Mouse (Mus musculus) liver, embryonic 12.5 days (tissue): Measurements from ENCODE around the gene Araf. TPM values are rescaled to one million over a fixed set of nuclear protein-coding genes. Genes with fewer than 3 reads are reported as not detected.
A peak's percentile ranks its signal among the peaks of the same experiment; 100 is the strongest.

Experiments used
- ATAC-seq: fragments of 200-750 bp; cut with Nextera tagmentation; 2 replicates; pipeline ENCODE4 v1.8.0; 2017; ENCODE audit warnings: moderate number of reproducible peaks, mild to moderate bottlenecking, moderate library complexity
- H3K27ac ChIP-seq: fragments of 300-500 bp; sonication (generic); 2 replicates; pipeline ENCODE4 v1.5.1; 2016; ENCODE audit warnings: mild to moderate bottlenecking
- H3K27me3 ChIP-seq: fragments of 300-500 bp; sonication (generic); replicated peaks from 2 replicates; pipeline ENCODE4 v1.6.1; 2016; ENCODE audit warnings: mild to moderate bottlenecking, moderate library complexity
- H3K36me3 ChIP-seq: fragments of 300-500 bp; sonication (generic); 2 replicates; pipeline ENCODE4 v1.6.1; 2016; ENCODE audit warnings: mild to moderate bottlenecking, moderate library complexity
- H3K4me1 ChIP-seq: fragments of 300-500 bp; sonication (generic); 2 replicates; pipeline ENCODE4 v1.6.1; 2016
- H3K4me2 ChIP-seq: fragments of 300-500 bp; sonication (generic); 2 replicates; pipeline ENCODE4 v1.6.1; 2016; ENCODE audit warnings: mild to moderate bottlenecking, moderate library complexity
- H3K4me3 ChIP-seq: fragments of 300-500 bp; sonication (generic); 2 replicates; pipeline ENCODE4 v1.5.1; 2016; ENCODE audit warnings: mild to moderate bottlenecking, moderate library complexity
- H3K9ac ChIP-seq: fragments of 300-500 bp; sonication (generic); 2 replicates; pipeline ENCODE4 v1.6.1; 2016; ENCODE audit warnings: mild to moderate bottlenecking, moderate library complexity
- H3K9me3 ChIP-seq: fragments of 300-500 bp; sonication (generic); replicated peaks from 2 replicates; pipeline ENCODE4 v1.6.1; 2016; ENCODE audit warnings: mild to moderate bottlenecking, moderate library complexity
- WGBS: fragments of 180-500 bp; shearing (Covaris S2); methylation state at CpG from one replicate; pipeline ENCODE4 v1.1.7; 2016; ENCODE audit not compliant: insufficient replicate concordance; 5-methylcytosine and 5-hydroxymethylcytosine counted together
- polyA plus RNA-seq: library from polyadenylated mRNA; unstranded; fragments of >200 nt; fragmentation: Nextera tagmentation; extraction: Ambion mirVana; gene quantifications from 2 replicates; pipeline ENCODE4 v1.2.1, GENCODE M21; 2016

The Araf gene
- polyA plus RNA-seq, 1 experiment from 2014 or later: 58.9 TPM

- no peak overlapping the region for H3K27ac ChIP-seq
- H3K9me3 ChIP-seq: no peaks in the 10 kb centered on the region
- WGBS: 34% methylated on average over 5 of the region's 5 CpGs
- H3K9ac ChIP-seq: no peak overlapping the region
- no peak overlapping the region for H3K4me3 ChIP-seq
- no peak for ATAC-seq
- H3K4me2 ChIP-seq: no peak overlapping the region
- H3K27me3 ChIP-seq: no peaks in the 10 kb centered on the region
- H3K36me3 ChIP-seq: peaks cover 29% of the 10 kb centered on the region
- H3K4me1 ChIP-seq: peaks cover 8% of the 10 kb centered on the region; the same call in 1 of the 2 replicates
Measured at GRCm38 (mm10) chrX:20861453-20862104, 64.0 kb downstream of the Araf start.

GRCm38 (mm10) chrX:20862105-20863065 is 64.8 kb downstream of the Araf start:
- Histone ChIP-seq H3K9me3 (no peaks in the 10 kb centered on the region), H3K27me3 (no peaks in the 10 kb centered on the region), H3K4me2 (peak overlapping the region; percentile 22; the same call in 1 of the 2 replicates), H3K4me1 (peaks cover 8% of the 10 kb centered on the region; the same call in 1 of the 2 replicates), H3K36me3 (peaks cover 21% of the 10 kb centered on the region), H3K9ac (no peak overlapping the region), H3K27ac (no peak overlapping the region), H3K4me3 (no peak overlapping the region)
- ATAC-seq: no peak
- WGBS: 42% methylated on average over 28 of the region's 29 CpGs

- H3K36me3 ChIP-seq: peaks cover 11% of the 10 kb centered on the region
- H3K4me2 ChIP-seq: no peak overlapping the region
- 48% methylated on average over 9 of the region's 9 CpGs for WGBS
- no peak overlapping the region for H3K27ac ChIP-seq
- peaks cover 8% of the 10 kb centered on the region; the same call in 1 of the 2 replicates for H3K4me1 ChIP-seq
- no peak overlapping the region for H3K4me3 ChIP-seq
- ATAC-seq: no peak
- H3K9me3 ChIP-seq: no peaks in the 10 kb centered on the region
- H3K9ac ChIP-seq: no peak overlapping the region
- H3K27me3 ChIP-seq: no peaks in the 10 kb centered on the region
Measured at GRCm38 (mm10) chrX:20863161-20864101, 65.8 kb downstream of the Araf start.

GRCm38 (mm10) chrX:20868091-20868490 is 70.5 kb downstream of the Araf start:
- H3K4me2 ChIP-seq: no peak overlapping the region
- no peak overlapping the region for H3K9ac ChIP-seq
- H3K27ac ChIP-seq: no peak overlapping the region
- H3K4me3 ChIP-seq: no peak overlapping the region
- no peaks in the 10 kb centered on the region for H3K36me3 ChIP-seq
- H3K4me1 ChIP-seq: no peaks in the 10 kb centered on the region
- no peak for ATAC-seq
- WGBS: 55% methylated on average over 4 of the region's 4 CpGs
- no peaks in the 10 kb centered on the region for H3K9me3 ChIP-seq
- peaks cover 12% of the 10 kb centered on the region; the same call in 1 of the 2 replicates for H3K27me3 ChIP-seq

- Histone ChIP-seq H3K36me3 (no peaks in the 10 kb centered on the region), H3K4me1 (no peaks in the 10 kb centered on the region), H3K4me3 (no peak overlapping the region), H3K9me3 (no peaks in the 10 kb centered on the region), H3K9ac (no peak overlapping the region), H3K27ac (no peak overlapping the region), H3K27me3 (peaks cover 12% of the 10 kb centered on the region; the same call in 1 of the 2 replicates), H3K4me2 (no peak overlapping the region)
- WGBS: 48% methylated on average over 1 of the region's 1 CpGs
- no peak for ATAC-seq
Measured at GRCm38 (mm10) chrX:20869203-20869602, 71.6 kb downstream of the Araf start.

- ATAC-seq: peak; percentile 40; the same call in 1 of the 2 replicates
- Histone ChIP-seq H3K4me1 (no peaks in the 10 kb centered on the region), H3K4me2 (peak within 1 kb of the TSS; percentile 20; the same call in 1 of the 2 replicates), H3K36me3 (no peaks in the 10 kb centered on the region), H3K27ac (no peak within 1 kb of the TSS), H3K4me3 (no peak within 1 kb of the TSS), H3K9me3 (no peaks in the 10 kb centered on the region), H3K27me3 (peaks cover 12% of the 10 kb centered on the region; the same call in 1 of the 2 replicates), H3K9ac (no peak within 1 kb of the TSS)
- WGBS: 12% methylated on average over 18 of the region's 18 CpGs
Measured at GRCm38 (mm10) chrX:20869962-20870513, 72.4 kb downstream of the Araf start, which contains the start of gene Timp1. Timp1 (plus strand) TSS chrX:20870166.

- no peak for ATAC-seq
Measured at GRCm38 (mm10) chrX:20872928-20873500, 75.4 kb downstream of the Araf start.

GRCm38 (mm10) chrX:20875241-20875640 is 77.6 kb downstream of the Araf start:
- no peak overlapping the region for H3K27ac ChIP-seq
- no peak for ATAC-seq
- H3K9ac ChIP-seq: no peak overlapping the region
- no peaks in the 10 kb centered on the region for H3K9me3 ChIP-seq
- no peak overlapping the region for H3K4me2 ChIP-seq
- H3K27me3 ChIP-seq: peaks cover 5% of the 10 kb centered on the region; the same call in 1 of the 2 replicates
- WGBS: 56% methylated on average over 3 of the region's 3 CpGs
- H3K4me1 ChIP-seq: no peaks in the 10 kb centered on the region
- H3K4me3 ChIP-seq: no peak overlapping the region
- no peaks in the 10 kb centered on the region for H3K36me3 ChIP-seq

More at GRCm38 (mm10) chrX:20872928-20873500, 75.4 kb downstream of the Araf start:
- H3K27ac ChIP-seq: no peak overlapping the region
- H3K4me2 ChIP-seq: no peak overlapping the region
- H3K9me3 ChIP-seq: no peaks in the 10 kb centered on the region
- WGBS: 26% methylated on average over 11 of the region's 11 CpGs
- no peaks in the 10 kb centered on the region for H3K36me3 ChIP-seq
- no peak overlapping the region for H3K4me3 ChIP-seq
- no peaks in the 10 kb centered on the region for H3K4me1 ChIP-seq
- peaks cover 12% of the 10 kb centered on the region; the same call in 1 of the 2 replicates for H3K27me3 ChIP-seq
- H3K9ac ChIP-seq: no peak overlapping the region

- H3K4me1 ChIP-seq: peaks cover 9% of the 10 kb centered on the region
- no peaks in the 10 kb centered on the region for H3K27me3 ChIP-seq
- H3K4me3 ChIP-seq: no peak overlapping the region
- H3K9me3 ChIP-seq: no peaks in the 10 kb centered on the region
- H3K9ac ChIP-seq: no peak overlapping the region
- 31% methylated on average over 3 of the region's 3 CpGs for WGBS
- no peaks in the 10 kb centered on the region for H3K36me3 ChIP-seq
- no peak overlapping the region for H3K27ac ChIP-seq
- H3K4me2 ChIP-seq: no peak overlapping the region
- peak; percentile 74 for ATAC-seq
Measured at GRCm38 (mm10) chrX:20910074-20910473, 112.5 kb downstream of the Araf start.
